Mouse (Mus musculus): ENCODE measurements around the gene Olfr593. TPM values are rescaled to one million over a fixed set of nuclear protein-coding genes. Genes with fewer than 3 reads are reported as not detected.

Gene Olfr593
- not detected for polyA plus RNA-seq (2014; fragmentation: Illumina TruSeq; extraction: RNeasy Lipid Tissue Mini Kit (QIAGEN cat#74804); ENCODE audit: low read depth, low replicate concordance)

GRCm38 (mm10) chr7:103211562-103211961, at the start of gene Olfr593:
Gene Olfr593 (plus strand): TSS chr7:103211862.

GRCm38 (mm10) chr7:103178240-103178639, 33.4 kb upstream of the Olfr593 start, which contains the start of gene Olfr591:
Gene Olfr591 (minus strand): TSS chr7:103178340.

GRCm38 (mm10) chr7:103184503-103184902, 27.2 kb upstream of the Olfr593 start, which contains the start of gene Olfr592:
Gene Olfr592 (plus strand): TSS chr7:103184803.

GRCm38 (mm10) chr7:103216696-103217095, 5.0 kb downstream of the Olfr593 start, which contains the start of gene Olfr594:
Gene Olfr594 (plus strand): TSS chr7:103216996.

GRCm38 (mm10) chr7:103252405-103252804, 40.7 kb downstream of the Olfr593 start, which contains the start of gene Usp17ld:
Gene Usp17ld (minus strand): TSS chr7:103252505.

Other genes with a start within 250 kb of the Olfr593 start
- gene Olfr576, start 249.2 kb upstream of the Olfr593 start, polyA plus RNA-seq (2014; fragmentation: Illumina TruSeq; extraction: RNeasy Lipid Tissue Mini Kit (QIAGEN cat#74804); ENCODE audit: low read depth, low replicate concordance), result not detected
- gene Olfr577, start 235.9 kb upstream of the Olfr593 start, polyA plus RNA-seq (2014; fragmentation: Illumina TruSeq; extraction: RNeasy Lipid Tissue Mini Kit (QIAGEN cat#74804); ENCODE audit: low read depth, low replicate concordance), result not detected
- not detected for gene Olfr578, start 222.5 kb upstream of the Olfr593 start, polyA plus RNA-seq (2014; fragmentation: Illumina TruSeq; extraction: RNeasy Lipid Tissue Mini Kit (QIAGEN cat#74804); ENCODE audit: low read depth, low replicate concordance)
- not detected for gene Olfr582, start 173.8 kb upstream of the Olfr593 start, polyA plus RNA-seq (2014; fragmentation: Illumina TruSeq; extraction: RNeasy Lipid Tissue Mini Kit (QIAGEN cat#74804); ENCODE audit: low read depth, low replicate concordance)
- not detected for gene Olfr583, start 160.6 kb upstream of the Olfr593 start, polyA plus RNA-seq (2014; fragmentation: Illumina TruSeq; extraction: RNeasy Lipid Tissue Mini Kit (QIAGEN cat#74804); ENCODE audit: low read depth, low replicate concordance)
- gene Olfr584, start 130.0 kb upstream of the Olfr593 start, polyA plus RNA-seq (2014; fragmentation: Illumina TruSeq; extraction: RNeasy Lipid Tissue Mini Kit (QIAGEN cat#74804); ENCODE audit: low read depth, low replicate concordance), result not detected
- not detected for gene Olfr585, start 114.1 kb upstream of the Olfr593 start, polyA plus RNA-seq (2014; fragmentation: Illumina TruSeq; extraction: RNeasy Lipid Tissue Mini Kit (QIAGEN cat#74804); ENCODE audit: low read depth, low replicate concordance)
- not detected for gene Olfr586, start 86.2 kb upstream of the Olfr593 start, polyA plus RNA-seq (2014; fragmentation: Illumina TruSeq; extraction: RNeasy Lipid Tissue Mini Kit (QIAGEN cat#74804); ENCODE audit: low read depth, low replicate concordance)
- not detected for gene Olfr588-ps1, start 71.0 kb upstream of the Olfr593 start, polyA plus RNA-seq (2014; fragmentation: Illumina TruSeq; extraction: RNeasy Lipid Tissue Mini Kit (QIAGEN cat#74804); ENCODE audit: low read depth, low replicate concordance)
- gene Olfr589, start 55.5 kb upstream of the Olfr593 start, polyA plus RNA-seq (2014; fragmentation: Illumina TruSeq; extraction: RNeasy Lipid Tissue Mini Kit (QIAGEN cat#74804); ENCODE audit: low read depth, low replicate concordance), result not detected
- gene Olfr591, start 33.5 kb upstream of the Olfr593 start, polyA plus RNA-seq (2014; fragmentation: Illumina TruSeq; extraction: RNeasy Lipid Tissue Mini Kit (QIAGEN cat#74804); ENCODE audit: low read depth, low replicate concordance), result not detected
- not detected for gene Olfr592, start 27.1 kb upstream of the Olfr593 start, polyA plus RNA-seq (2014; fragmentation: Illumina TruSeq; extraction: RNeasy Lipid Tissue Mini Kit (QIAGEN cat#74804); ENCODE audit: low read depth, low replicate concordance)
- gene Olfr594, start 5.1 kb downstream of the Olfr593 start, polyA plus RNA-seq (2014; fragmentation: Illumina TruSeq; extraction: RNeasy Lipid Tissue Mini Kit (QIAGEN cat#74804); ENCODE audit: low read depth, low replicate concordance), result not detected
- not detected for gene Usp17ld, start 40.6 kb downstream of the Olfr593 start, polyA plus RNA-seq (2014; fragmentation: Illumina TruSeq; extraction: RNeasy Lipid Tissue Mini Kit (QIAGEN cat#74804); ENCODE audit: low read depth, low replicate concordance)
- not detected for gene Olfr596, start 93.8 kb downstream of the Olfr593 start, polyA plus RNA-seq (2014; fragmentation: Illumina TruSeq; extraction: RNeasy Lipid Tissue Mini Kit (QIAGEN cat#74804); ENCODE audit: low read depth, low replicate concordance)
- not detected for gene Olfr597, start 104.5 kb downstream of the Olfr593 start, polyA plus RNA-seq (2014; fragmentation: Illumina TruSeq; extraction: RNeasy Lipid Tissue Mini Kit (QIAGEN cat#74804); ENCODE audit: low read depth, low replicate concordance)
- gene Olfr598, start 111.7 kb downstream of the Olfr593 start, polyA plus RNA-seq (2014; fragmentation: Illumina TruSeq; extraction: RNeasy Lipid Tissue Mini Kit (QIAGEN cat#74804); ENCODE audit: low read depth, low replicate concordance), result not detected
- not detected for gene Olfr599, start 124.1 kb downstream of the Olfr593 start, polyA plus RNA-seq (2014; fragmentation: Illumina TruSeq; extraction: RNeasy Lipid Tissue Mini Kit (QIAGEN cat#74804); ENCODE audit: low read depth, low replicate concordance)
- not detected for gene Olfr600, start 137.8 kb downstream of the Olfr593 start, polyA plus RNA-seq (2014; fragmentation: Illumina TruSeq; extraction: RNeasy Lipid Tissue Mini Kit (QIAGEN cat#74804); ENCODE audit: low read depth, low replicate concordance)
- not detected for gene Olfr601, start 150.8 kb downstream of the Olfr593 start, polyA plus RNA-seq (2014; fragmentation: Illumina TruSeq; extraction: RNeasy Lipid Tissue Mini Kit (QIAGEN cat#74804); ENCODE audit: low read depth, low replicate concordance)
- gene Olfr603, start 174.3 kb downstream of the Olfr593 start, polyA plus RNA-seq (2014; fragmentation: Illumina TruSeq; extraction: RNeasy Lipid Tissue Mini Kit (QIAGEN cat#74804); ENCODE audit: low read depth, low replicate concordance), result not detected
- not detected for gene Usp17lc, start 203.2 kb downstream of the Olfr593 start, polyA plus RNA-seq (2014; fragmentation: Illumina TruSeq; extraction: RNeasy Lipid Tissue Mini Kit (QIAGEN cat#74804); ENCODE audit: low read depth, low replicate concordance)
- gene Olfr605, start 233.6 kb downstream of the Olfr593 start, polyA plus RNA-seq (2014; fragmentation: Illumina TruSeq; extraction: RNeasy Lipid Tissue Mini Kit (QIAGEN cat#74804); ENCODE audit: low read depth, low replicate concordance), result not detected
- not detected for gene Olfr606, start 237.2 kb downstream of the Olfr593 start, polyA plus RNA-seq (2014; fragmentation: Illumina TruSeq; extraction: RNeasy Lipid Tissue Mini Kit (QIAGEN cat#74804); ENCODE audit: low read depth, low replicate concordance)

Measured in heart, adult 10 weeks (tissue).